Mouse (Mus musculus) monocyte, adult 2 months (primary cell): ENCODE results near the gene Gm10382.
A peak's percentile ranks its signal among the peaks of the same experiment; 100 is the strongest.

Experiments
- DNase-seq, 2 experiments: peaks; one replicate each; pipeline ENCODE4 v3.0.0; 2022; ENCODE audit warnings: low spot score in 2 of 2, low read depth in 1 of 2

Gm10382 gene

DNA sequence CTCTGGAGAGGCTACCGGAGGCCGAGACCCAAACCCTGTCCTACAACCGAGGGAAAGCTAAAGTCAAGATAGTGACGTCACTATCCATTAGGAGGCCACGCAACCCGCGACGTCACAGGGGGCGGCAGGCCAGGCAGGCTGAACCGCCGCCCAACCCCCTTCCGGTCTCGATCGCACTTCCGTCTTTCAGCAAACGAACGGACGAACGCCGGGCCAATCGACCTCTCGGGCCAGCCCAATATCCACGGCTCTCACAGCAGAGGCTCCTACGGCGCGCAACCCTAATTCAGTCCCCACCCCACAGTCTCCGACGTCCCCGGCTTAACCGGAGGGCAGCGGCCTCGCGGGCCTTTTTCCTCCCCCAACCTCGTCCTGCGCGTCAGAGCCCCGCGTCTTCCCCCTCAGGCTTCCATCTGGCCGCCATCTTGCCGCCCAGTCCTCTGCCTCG, at the start of gene Gm10382:
Gene Gm10382, plus strand, starts transcription at position 192 of the 448 bp plus-strand sequence.
- DNase-seq, result peak; percentile 68 to 90

- no peak for DNase-seq
Observed at GRCm38 (mm10) chr5:125339851-125340531, 49.1 kb upstream of the Gm10382 start.

- DNase-seq, result peak; percentile 53 to 82
Observed at GRCm38 (mm10) chr5:125340547-125341262, 48.4 kb upstream of the Gm10382 start, which contains the start of gene Scarb1. TSS of gene Scarb1 (minus strand) at chr5:125341094.

GRCm38 (mm10) chr5:125341459-125342090, 47.5 kb upstream of the Gm10382 start:
- DNase-seq, result no peak

GRCm38 (mm10) chr5:125344296-125344695, 44.8 kb upstream of the Gm10382 start:
- no peak for DNase-seq

DNA sequence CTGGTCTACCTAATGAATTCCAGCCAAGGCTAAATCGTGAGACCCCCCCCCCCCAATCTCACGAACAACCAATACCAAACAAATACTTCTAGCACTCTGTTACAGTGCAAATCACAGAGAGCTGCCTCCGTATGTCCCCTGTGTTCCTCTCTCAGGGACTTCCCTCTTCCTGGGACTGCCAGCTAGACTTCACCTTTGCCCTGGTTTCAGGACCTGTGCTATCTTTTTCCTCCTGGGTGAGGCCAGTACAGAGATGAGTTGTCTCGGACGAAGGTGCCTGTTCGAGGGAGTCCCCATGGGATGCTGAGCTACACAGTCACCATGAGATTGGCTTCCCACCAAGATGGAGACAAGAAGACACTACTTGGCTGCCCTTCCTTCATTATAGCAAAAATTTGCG, 41.1 kb upstream of the Gm10382 start:
- no peak for DNase-seq

GRCm38 (mm10) chr5:125348487-125348886, 40.6 kb upstream of the Gm10382 start:
- peak in 1 of 2 experiments; percentile 66 for DNase-seq

GRCm38 (mm10) chr5:125349391-125349790, 39.7 kb upstream of the Gm10382 start:
- no peak for DNase-seq

DNA sequence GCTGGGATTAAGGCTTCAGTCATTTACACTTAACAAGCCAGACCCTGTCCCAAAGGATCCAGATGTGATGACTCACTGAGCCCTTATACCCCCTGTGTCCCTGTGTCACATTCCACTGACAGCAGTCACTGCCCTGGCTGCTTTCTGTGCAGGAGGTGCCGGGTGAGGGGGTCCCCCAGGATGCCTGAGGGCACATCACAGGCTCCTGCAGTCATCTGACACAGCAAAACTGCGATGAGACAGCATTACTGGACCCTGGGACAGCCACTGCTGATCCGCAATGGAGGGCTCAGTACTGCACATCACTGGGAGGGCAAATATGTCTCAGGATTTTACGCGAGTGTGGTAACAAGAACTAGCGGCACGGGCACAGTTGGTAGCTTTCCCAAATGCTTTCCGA, 38.1 kb upstream of the Gm10382 start:
- no peak for DNase-seq

DNA sequence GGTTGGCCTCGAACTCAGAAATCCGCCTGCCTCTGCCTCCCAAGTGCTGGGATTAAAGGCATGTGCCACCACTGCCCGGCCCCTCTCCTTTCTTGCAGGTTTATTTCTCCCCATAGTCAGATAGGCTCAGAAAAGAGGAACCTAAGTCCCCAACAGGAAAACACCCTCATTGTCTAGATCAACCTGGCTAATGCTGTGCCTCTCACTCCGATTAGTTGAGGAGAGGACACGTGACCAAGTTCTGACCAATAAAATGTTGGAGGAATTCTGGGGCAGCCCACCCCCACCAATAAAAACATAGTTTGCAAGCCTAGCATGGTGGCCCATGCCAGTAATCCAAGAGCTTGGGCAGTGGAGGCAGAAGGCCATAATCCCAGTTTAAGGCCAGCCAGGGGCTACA, 37.2 kb upstream of the Gm10382 start:
- DNase-seq, result no peak

GRCm38 (mm10) chr5:125352781-125353294, 36.3 kb upstream of the Gm10382 start:
- DNase-seq, result no peak

DNA sequence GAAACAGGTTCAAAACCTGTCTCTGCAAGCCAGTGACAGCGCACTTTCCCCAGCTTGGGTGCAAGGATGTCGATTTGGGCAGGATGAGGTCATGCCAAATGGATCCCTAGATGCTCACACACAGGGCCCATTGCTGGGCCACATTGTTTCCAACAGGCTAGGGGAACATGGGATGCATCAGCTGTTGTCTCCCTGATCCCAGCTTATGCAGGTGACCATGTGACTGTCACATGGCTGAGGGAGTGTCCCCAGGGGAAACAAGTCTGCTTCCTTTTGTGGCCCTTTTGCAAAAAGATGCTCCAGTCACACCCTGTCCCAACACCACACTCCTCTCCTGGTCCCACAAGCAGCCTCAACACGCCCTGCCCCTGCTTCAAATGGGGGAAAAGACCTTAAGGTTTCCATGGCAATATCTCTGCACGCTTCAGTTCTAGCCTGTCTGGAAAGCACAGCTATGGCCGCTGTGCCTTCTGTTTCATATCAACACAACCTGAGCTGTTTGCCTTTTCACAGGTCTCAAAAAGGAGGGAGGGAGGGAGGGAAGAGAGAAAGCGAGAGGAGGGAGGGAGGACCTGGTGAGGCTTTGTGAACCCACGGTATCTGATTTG, 34.1 kb upstream of the Gm10382 start:
- no peak for DNase-seq

- DNase-seq, result no peak
Observed at GRCm38 (mm10) chr5:125355650-125356049, 33.5 kb upstream of the Gm10382 start.

GRCm38 (mm10) chr5:125357543-125358269, 31.4 kb upstream of the Gm10382 start:
- DNase-seq, result no peak

DNA sequence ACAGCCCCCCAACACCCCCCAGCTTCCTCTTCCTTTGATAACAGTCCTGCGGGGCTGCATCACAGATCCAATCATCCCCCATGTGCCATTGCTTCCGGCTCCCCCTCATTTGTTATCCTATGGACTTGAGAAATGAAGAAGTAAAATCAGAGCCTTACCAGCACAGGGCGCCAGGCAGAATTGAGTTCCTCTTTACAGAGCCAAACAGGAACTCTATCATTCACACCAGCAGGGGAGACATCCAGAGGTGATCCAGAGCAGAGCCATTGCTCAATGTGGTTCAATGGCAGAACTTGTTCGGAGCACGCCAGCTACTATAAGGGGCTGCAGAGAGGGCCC, 30.9 kb upstream of the Gm10382 start:
- peak; percentile 55 to 66 for DNase-seq

DNA sequence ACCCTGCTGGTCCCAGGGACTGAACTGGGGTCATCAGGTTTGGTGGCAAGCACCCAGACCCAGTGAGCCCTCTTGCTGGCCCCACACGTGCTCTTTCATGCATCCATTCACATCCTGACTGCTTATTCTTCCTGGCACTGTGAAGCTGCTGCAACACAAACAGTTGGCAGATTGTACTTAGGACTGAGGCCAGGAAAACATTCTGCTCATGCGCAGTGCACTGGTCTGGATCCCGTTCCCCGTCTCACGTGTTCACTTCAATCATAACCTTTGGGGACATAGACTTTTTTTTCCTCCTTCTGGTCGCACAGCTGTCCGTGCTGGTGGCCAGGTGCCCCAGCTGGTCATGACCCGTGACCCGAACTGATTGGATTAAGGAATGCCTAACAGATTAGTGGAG, 28.6 kb upstream of the Gm10382 start:
- DNase-seq, result no peak

- DNase-seq, result no peak
Observed at GRCm38 (mm10) chr5:125360981-125361510, 28.1 kb upstream of the Gm10382 start.

DNA sequence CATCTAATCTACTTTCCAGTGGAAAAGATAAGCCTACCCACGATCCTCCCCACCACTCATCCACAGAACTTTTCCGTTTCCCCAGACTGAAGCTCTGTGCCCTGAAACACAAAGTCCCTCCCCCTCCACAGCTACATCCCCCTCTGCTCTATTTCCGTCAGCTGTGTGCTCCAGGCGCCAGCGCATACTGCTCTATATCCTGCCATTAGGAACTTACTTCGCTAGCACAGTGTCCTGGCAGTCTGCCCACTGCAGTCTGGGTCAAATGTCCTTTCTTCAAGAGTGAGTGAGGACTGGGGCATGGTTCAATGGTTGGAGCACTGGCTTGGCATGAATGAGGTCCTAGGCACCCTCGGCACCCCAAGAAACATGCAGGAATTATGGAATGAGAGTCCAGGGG, 25.2 kb upstream of the Gm10382 start:
- DNase-seq, result no peak

GRCm38 (mm10) chr5:125364851-125365429, 24.2 kb upstream of the Gm10382 start:
- DNase-seq, result no peak

- no peak for DNase-seq
Observed at GRCm38 (mm10) chr5:125368156-125368555, 21.0 kb upstream of the Gm10382 start.
